Mouse (Mus musculus) neural tube, postnatal 0 days (tissue): ENCODE data around the gene Serpinb3b. TPM values are rescaled to one million over a fixed set of nuclear protein-coding genes. Genes with fewer than 3 reads are reported as not detected.

Experiments used
- polyA plus RNA-seq: library from polyadenylated mRNA; unstranded; fragments of >200 nt; fragmentation: Nextera tagmentation; extraction: Ambion mirVana; gene quantifications from 2 replicates; pipeline ENCODE4 v1.2.1, GENCODE M21; 2015

The Serpinb3b gene
- not detected in 2 replicates for polyA plus RNA-seq

GRCm38 (mm10) chr1:107278261-107278660 lies at the start of gene Serpinb3b, which contains the start of gene Serpinb3c:
TSS of gene Serpinb3b (minus strand) at chr1:107278361.
TSS of gene Serpinb3c (minus strand) at chr1:107278371.

Other genes starting within 250 kb of the Serpinb3b start
- not detected in 2 replicates for gene Serpinb3a, start 226.1 kb downstream of the Serpinb3b start, polyA plus RNA-seq
- not detected in 2 replicates for gene Serpinb3d, start 194.9 kb downstream of the Serpinb3b start, polyA plus RNA-seq
- gene Serpinb3c, start within 50 bp of the Serpinb3b start, polyA plus RNA-seq: not detected in 2 replicates
- gene Serpinb11, start 82.8 kb upstream of the Serpinb3b start, polyA plus RNA-seq: not detected in 2 replicates
- 0.43 and 0.44 TPM in 2 replicates for gene Serpinb7, start 121.3 kb upstream of the Serpinb3b start, polyA plus RNA-seq
- not detected in 2 replicates for gene Serpinb2, start 233.1 kb upstream of the Serpinb3b start, polyA plus RNA-seq